Mouse (Mus musculus): Measurements from ENCODE around the gene Elovl2.

DNA sequence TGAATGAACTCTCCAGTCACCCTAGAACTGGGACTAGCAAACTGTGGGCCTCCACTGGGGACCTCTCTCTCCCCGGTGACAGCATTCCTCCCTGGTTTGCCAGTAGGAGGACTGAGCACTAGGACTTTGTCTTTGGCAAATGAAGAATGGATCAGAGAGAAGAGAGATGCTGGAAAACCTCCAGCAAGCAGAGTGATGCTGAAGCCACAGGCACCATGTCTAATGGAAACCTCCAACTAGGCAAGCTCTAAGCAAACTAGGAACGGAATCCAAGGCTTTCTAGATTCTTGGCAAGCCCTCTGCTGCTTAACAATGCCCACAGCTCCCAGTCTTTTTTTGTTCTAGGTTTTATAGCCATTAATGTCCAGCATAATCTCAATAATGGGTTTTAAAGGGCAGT, 19.3 kb downstream of the Elovl2 start:
- TF ChIP-seq CTCF (conservative IDR thresholded peaks at IDR 0.05; ENCODE audit: low read length) (no peak), POU5F1 (IDR thresholded peaks at IDR 0.05; ENCODE audit: borderline replicate concordance, low read length) (no peak), NANOG (IDR thresholded peaks at IDR 0.05; ENCODE audit: borderline replicate concordance, low read length) (no peak)
